Mouse (Mus musculus) liver, adult 2 months (tissue): Measurements from ENCODE around the gene Fut2. TPM values are rescaled to one million over a fixed set of nuclear protein-coding genes. Genes with fewer than 3 reads are reported as not detected.

Source experiments
- DNase-seq: peaks from one replicate; pipeline ENCODE4 v3.0.0-alpha.2; 2011; ENCODE audit warnings: low read depth, low spot score; ENCODE audit errors: extremely low read depth
- H3K27ac ChIP-seq: fragments of 200-500 bp; replicated peaks from 2 replicates; pipeline ENCODE4 v1.5.1; 2012; ENCODE audit warnings: low read depth, mild to moderate bottlenecking, control low read depth, inconsistent platforms, low read length; ENCODE audit not compliant: insufficient read depth
- H3K27me3 ChIP-seq: fragments of 200-500 bp; 2 replicates; pipeline ENCODE4 v1.6.1; 2012; ENCODE audit warnings: mild to moderate bottlenecking, moderate library complexity, low read length, inconsistent platforms; ENCODE audit not compliant: control insufficient read depth, insufficient read depth
- H3K36me3 ChIP-seq: fragments of 200-500 bp; 2 replicates; pipeline ENCODE4 v1.6.1; 2012; ENCODE audit warnings: low read length, inconsistent platforms; ENCODE audit not compliant: control insufficient read depth, insufficient read depth
- H3K4me1 ChIP-seq: fragments of 200-500 bp; 2 replicates; pipeline ENCODE4 v1.6.1; 2011; ENCODE audit warnings: low read length; ENCODE audit not compliant: control insufficient read depth, insufficient read depth
- H3K4me3 ChIP-seq: fragments of 200-500 bp; 2 replicates; pipeline ENCODE4 v1.5.1; 2011; ENCODE audit warnings: low read depth, mild to moderate bottlenecking, control low read depth, low read length, moderate library complexity; ENCODE audit not compliant: insufficient read depth
- H3K79me2 ChIP-seq: fragments of 200-500 bp; 2 replicates; pipeline ENCODE4 v1.6.1; 2012; ENCODE audit warnings: inconsistent platforms, mild to moderate bottlenecking, low read length, moderate library complexity; ENCODE audit not compliant: control insufficient read depth, insufficient read depth
- H3K9ac ChIP-seq: fragments of 200-500 bp; 2 replicates; pipeline ENCODE4 v1.6.1; 2012; ENCODE audit warnings: low read depth, mild to moderate bottlenecking, control low read depth, inconsistent platforms, low read length
- CTCF ChIP-seq: fragments of 200-500 bp; IDR thresholded peaks from 2 replicates; pipeline ENCODE4 v1.5.1; 2011; ENCODE audit warnings: low read depth, low read length, control low read depth
- POLR2A ChIP-seq: fragments of 200-500 bp; IDR thresholded peaks from 2 replicates; pipeline ENCODE4 v1.6.1; 2011; ENCODE audit warnings: low read length, control low read depth; ENCODE audit not compliant: insufficient read depth; ENCODE audit errors: extremely low read depth
- WGBS: fragments of 180-500 bp; shearing (Covaris S2); methylation state at CpG from one replicate; pipeline ENCODE4 v1.1.7; 2018; 5-methylcytosine and 5-hydroxymethylcytosine counted together
- polyA plus RNA-seq: library from polyadenylated mRNA; depleted of rRNA; stranded (reverse); fragments of >200 nt; gene quantifications from 2 replicates; pipeline ENCODE4 v1.2.3, GENCODE M21; 2012
- total RNA-seq: library from RNA; depleted of rRNA; stranded (reverse); fragments of >200 nt; gene quantifications from 2 replicates; pipeline ENCODE4 v1.2.3, GENCODE M21; 2014

Gene Fut2
- total and polyA plus RNA-seq, 2 experiments: 0.05 to 0.18 TPM

DNA sequence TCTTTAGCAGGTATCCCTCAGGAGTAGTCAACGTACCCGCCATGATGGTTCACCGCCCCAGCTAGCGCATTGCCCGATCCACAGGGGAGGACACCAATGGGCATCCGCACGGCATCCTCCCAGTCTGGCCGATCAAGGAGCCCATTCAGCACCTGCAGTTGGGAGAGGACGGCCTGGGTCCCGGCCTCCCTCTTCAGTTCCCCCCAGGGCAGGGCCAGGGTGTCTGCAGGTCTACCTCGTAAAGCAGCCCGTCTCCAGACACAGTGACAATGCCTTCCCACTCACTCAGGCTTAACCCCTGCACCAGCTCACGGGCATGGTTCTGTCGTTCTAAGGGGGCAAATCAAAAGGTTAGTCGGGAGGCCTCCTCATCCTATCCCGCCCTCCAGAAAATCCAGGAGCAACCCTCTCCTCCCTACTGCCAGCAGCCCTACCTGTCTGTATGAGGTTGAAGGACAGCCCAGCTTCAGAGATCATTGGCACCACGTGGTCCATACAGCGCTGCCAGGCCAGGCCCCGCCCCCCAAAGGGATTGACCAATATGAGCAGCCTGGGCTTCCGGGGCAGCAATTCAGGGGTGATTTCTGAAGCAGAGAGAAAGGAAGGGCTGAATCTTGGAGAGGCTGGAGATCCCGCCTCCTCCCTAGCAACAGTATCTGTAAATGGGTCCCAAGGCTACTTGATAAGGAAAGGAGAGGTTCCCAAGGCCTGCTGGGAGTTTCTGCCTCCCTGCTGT lies 46.0 kb upstream of the Fut2 start:
- H3K4me1 ChIP-seq: peaks cover 43% of the 10 kb centered on the region
- TF ChIP-seq CTCF (no peak), POLR2A (peak; percentile 59; the same call in 1 of the 2 replicates)
- DNase-seq: peak; percentile 95
- H3K9ac ChIP-seq: peak overlapping the region; percentile 59
- 57% methylated on average over 21 of the region's 21 CpGs for WGBS
- H3K27ac ChIP-seq: peak overlapping the region; percentile 97
- no peaks in the 10 kb centered on the region for H3K27me3 ChIP-seq
- peaks cover 11% of the 10 kb centered on the region for H3K36me3 ChIP-seq
- no peaks in the 10 kb centered on the region; the same call in 1 of the 2 replicates for H3K79me2 ChIP-seq
- H3K4me3 ChIP-seq: peak overlapping the region; percentile 31; the same call in 1 of the 2 replicates

DNA sequence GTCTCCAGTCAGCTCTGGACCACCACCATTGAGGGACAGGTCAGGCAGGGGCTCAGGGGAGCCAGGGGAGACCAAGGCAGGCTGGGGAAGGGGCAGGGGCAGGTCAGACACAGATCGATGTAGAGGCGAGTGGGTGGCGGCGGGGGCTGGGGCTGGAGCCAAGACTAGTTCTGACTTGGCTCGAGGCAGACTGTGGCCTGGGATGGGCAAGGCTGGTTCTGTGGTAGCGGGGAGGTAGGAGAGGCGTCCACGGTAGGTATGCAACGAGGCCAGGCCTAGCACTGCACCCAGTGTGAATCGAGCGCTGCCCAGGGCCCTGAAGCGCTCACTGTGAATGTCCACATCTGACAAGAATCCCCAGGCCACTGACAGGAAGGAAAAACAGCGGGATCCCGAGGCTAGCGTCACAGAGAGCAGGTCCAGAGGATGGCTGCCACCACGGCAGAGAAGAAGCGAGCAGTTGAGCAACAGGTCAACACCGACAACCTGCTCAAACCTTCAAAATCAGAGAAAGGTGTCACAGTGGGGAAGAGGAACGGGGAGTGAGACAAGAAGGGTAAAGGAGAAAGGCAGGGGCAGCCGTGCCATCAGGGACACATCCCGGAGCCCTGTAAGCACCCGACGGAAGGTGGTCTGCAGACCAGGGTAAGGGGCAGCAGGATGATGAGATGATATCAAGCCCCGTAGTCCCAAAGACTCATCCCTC lies 45.3 kb upstream of the Fut2 start:
- no peaks in the 10 kb centered on the region; the same call in 1 of the 2 replicates for H3K79me2 ChIP-seq
- peak overlapping the region; percentile 59 for H3K9ac ChIP-seq
- peaks cover 11% of the 10 kb centered on the region for H3K36me3 ChIP-seq
- H3K27me3 ChIP-seq: no peaks in the 10 kb centered on the region
- H3K4me3 ChIP-seq: peak overlapping the region; percentile 31; the same call in 1 of the 2 replicates
- DNase-seq: peak; percentile 42
- 40% methylated on average over 24 of the region's 24 CpGs for WGBS
- H3K27ac ChIP-seq: peak overlapping the region; percentile 97
- H3K4me1 ChIP-seq: peaks cover 40% of the 10 kb centered on the region
- TF ChIP-seq CTCF: no peak
- no peak for TF ChIP-seq POLR2A

DNA sequence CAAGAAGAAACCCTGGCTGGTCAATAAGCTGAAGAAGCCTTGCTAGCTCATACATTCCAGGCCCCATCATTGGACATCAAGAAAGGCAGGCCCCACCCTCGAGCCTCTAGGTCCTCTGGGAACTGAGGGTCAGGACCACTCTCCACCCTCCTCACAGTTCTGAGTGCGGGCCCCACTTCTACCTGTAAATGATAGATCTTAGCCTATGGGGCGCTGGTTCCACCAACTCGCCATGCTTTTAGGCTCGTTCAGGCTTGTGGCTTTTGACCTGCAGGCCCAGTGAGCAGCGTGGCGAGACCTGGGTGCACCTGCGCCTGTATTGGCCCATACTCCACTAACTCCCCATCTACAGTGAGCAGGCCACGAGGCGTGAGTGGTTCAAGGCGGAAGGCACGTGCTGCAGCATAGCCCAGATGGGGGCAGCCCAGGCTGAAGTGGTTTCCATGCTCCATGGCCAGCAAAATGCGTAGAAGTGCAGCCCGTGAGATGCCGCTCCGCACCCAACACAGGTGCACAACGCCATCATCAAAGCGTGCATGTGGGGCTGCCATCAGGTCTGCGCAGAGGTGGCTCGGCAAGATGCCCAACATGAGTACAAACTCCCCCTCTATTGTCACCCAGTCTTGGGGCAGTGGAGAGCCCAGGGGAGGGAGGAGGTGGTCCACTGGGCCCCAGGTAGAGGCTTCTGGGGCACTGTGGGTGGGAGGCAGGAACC lies 44.4 kb upstream of the Fut2 start:
- Histone ChIP-seq H3K4me3 (no peak overlapping the region), H3K4me1 (peaks cover 34% of the 10 kb centered on the region), H3K27ac (peak overlapping the region; percentile 16; the same call in 1 of the 2 replicates), H3K27me3 (no peaks in the 10 kb centered on the region), H3K79me2 (no peaks in the 10 kb centered on the region; the same call in 1 of the 2 replicates), H3K9ac (peak overlapping the region; percentile 0; the same call in 1 of the 2 replicates), H3K36me3 (peaks cover 11% of the 10 kb centered on the region)
- peak; percentile 61 for DNase-seq
- TF ChIP-seq CTCF (peak; percentile 13; the same call in 1 of the 2 replicates), POLR2A (peak; percentile 25; the same call in 1 of the 2 replicates)
- WGBS: 44% methylated on average over 20 of the region's 20 CpGs

DNA sequence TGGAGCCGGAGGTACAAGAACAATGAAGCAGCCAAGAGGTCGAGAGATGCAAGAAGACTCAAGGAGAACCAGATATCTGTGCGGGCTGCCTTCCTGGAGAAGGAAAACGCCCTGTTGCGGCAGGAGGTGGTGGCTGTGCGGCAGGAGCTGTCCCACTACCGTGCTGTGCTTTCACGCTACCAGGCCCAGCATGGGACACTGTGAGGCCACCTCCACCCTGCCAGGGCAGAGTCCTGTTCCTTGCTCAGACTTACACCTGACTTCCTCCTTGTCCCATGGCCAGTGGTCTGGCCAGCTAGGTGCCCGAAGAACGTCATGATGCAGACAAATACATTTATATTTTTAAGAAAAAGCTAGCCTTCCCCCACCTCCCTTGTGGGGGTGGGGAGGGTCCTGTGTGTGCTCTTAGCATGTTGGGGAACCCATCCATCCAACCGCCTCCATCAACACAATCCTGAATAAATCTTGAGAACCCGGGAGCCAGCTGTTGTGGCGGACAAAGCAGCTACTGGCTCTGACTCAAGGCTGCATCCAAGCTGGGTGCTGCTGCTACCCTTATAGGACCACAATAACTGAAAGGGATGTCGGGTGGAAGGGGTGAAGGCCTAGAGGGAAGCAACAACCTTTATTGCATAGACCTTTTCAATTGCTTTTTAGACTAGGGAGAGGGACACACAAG lies 43.6 kb upstream of the Fut2 start:
- H3K4me1 ChIP-seq: peaks cover 32% of the 10 kb centered on the region
- H3K27ac ChIP-seq: peak overlapping the region; percentile 1
- H3K79me2 ChIP-seq: no peaks in the 10 kb centered on the region; the same call in 1 of the 2 replicates
- H3K36me3 ChIP-seq: peaks cover 11% of the 10 kb centered on the region
- TF ChIP-seq POLR2A (peak; percentile 17; the same call in 1 of the 2 replicates), CTCF (no peak)
- no peaks in the 10 kb centered on the region for H3K27me3 ChIP-seq
- DNase-seq: peak; percentile 53
- H3K4me3 ChIP-seq: no peak overlapping the region
- WGBS: 51% methylated on average over 14 of the region's 14 CpGs
- H3K9ac ChIP-seq: 0 out of 2 replicates have a peak overlapping the region, but pooled peaks have one; percentile 0

DNA sequence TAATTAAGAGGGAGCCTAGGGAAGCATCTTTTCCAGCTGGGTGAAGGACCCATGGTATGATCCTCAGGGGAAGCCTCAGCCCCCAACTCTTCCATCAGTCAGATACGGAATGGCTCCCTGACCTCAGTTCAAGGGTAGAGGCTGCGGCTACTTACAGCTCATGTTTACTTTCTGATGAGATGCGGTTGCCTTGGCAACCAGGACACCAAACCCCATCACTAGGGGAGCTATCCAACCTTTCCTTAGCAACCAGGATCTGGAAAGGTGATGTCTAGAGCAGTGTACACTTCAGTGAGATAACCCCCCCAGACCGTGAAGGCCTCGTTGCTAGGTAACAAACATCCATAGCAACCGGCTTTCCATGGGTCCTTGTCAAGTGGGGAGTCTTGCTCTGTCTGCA lies 42.8 kb upstream of the Fut2 start:
- WGBS: 40% methylated on average over 6 of the region's 6 CpGs
- Histone ChIP-seq H3K36me3 (peaks cover 11% of the 10 kb centered on the region), H3K4me1 (peaks cover 32% of the 10 kb centered on the region), H3K9ac (no peak overlapping the region), H3K27ac (peak overlapping the region; percentile 78), H3K4me3 (no peak overlapping the region), H3K27me3 (no peaks in the 10 kb centered on the region), H3K79me2 (no peaks in the 10 kb centered on the region; the same call in 1 of the 2 replicates)
- TF ChIP-seq CTCF (no peak), POLR2A (no peak)
- peak; percentile 59 for DNase-seq
